Mouse (Mus musculus) left cerebral cortex, postnatal 4 days (tissue): Measurements from ENCODE around the gene H2afy2. TPM values are rescaled to one million over a fixed set of nuclear protein-coding genes. Genes with fewer than 3 reads are reported as not detected.

Experiments
- DNase-seq: peaks from one replicate; pipeline ENCODE4 v3.0.0-alpha.2; 2022
- intact Hi-C: fragments of 180-260 bp; cut with DNase I; formaldehyde crosslinking; loops from one replicate; pipeline ENCODE4 v1.15.1; 2025
- microRNA-seq: library from miRNA; unstranded; fragments of <30 nt; microRNA quantifications from one replicate; pipeline ENCODE4 v1.2.0, GENCODE M21; 2022
- total RNA-seq, 2 experiments: library from RNA; stranded (reverse); gene quantifications; 2 replicates each; pipeline ENCODE4 v1.2.3; 2021

H2afy2 gene
- total RNA-seq, 2 experiments from 2014 or later = 124 to 126 TPM

GRCm38 (mm10) chr10:61689405-61689804, 94.5 kb downstream of the H2afy2 start:
- no peak for DNase-seq
- intact Hi-C loops = no loop called here

Small RNAs within 50 kb of the gene (microRNA-seq; reads per million reads assigned to microRNA genes)
- not detected for gene Mir5108

Other genes with a start within 250 kb of the H2afy2 start
- gene Npffr1, start 188.7 kb downstream of the H2afy2 start, total RNA-seq = 1 to 10 TPM; 1.4 to 2.4 TPM
- 100 to 1,000 TPM; 126 to 138 TPM for gene Ppa1, start 135.6 kb downstream of the H2afy2 start, total RNA-seq
- 100 to 1,000 TPM; 135 to 139 TPM for gene Sar1a, start 103.8 kb downstream of the H2afy2 start, total RNA-seq
- 10 to 100 TPM; 32.0 to 36.6 TPM for gene Tysnd1, start 88.6 kb downstream of the H2afy2 start, total RNA-seq
- 10 to 100 TPM in 1 of 2 experiments, 1 to 10 TPM in 1; 9.5 to 10.4 TPM for gene Aifm2, start 68.9 kb downstream of the H2afy2 start, total RNA-seq
- 1 to 10 TPM; 2.1 to 2.4 TPM for gene Col13a1, start 195.0 kb upstream of the H2afy2 start, total RNA-seq